Mouse (Mus musculus): ENCODE data around the gene Rnf216. TPM values are rescaled to one million over a fixed set of nuclear protein-coding genes. Genes with fewer than 3 reads are reported as not detected.
A peak's percentile ranks its signal among the peaks of the same experiment; 100 is the strongest.
"Not testable (repeated sequence)": the region's sequence is repeated elsewhere in the genome, so short reads cannot be mapped to it uniquely, and the experiment has no call there.

Gene Rnf216
- polyA plus RNA-seq (2015; fragmentation: Nextera tagmentation; extraction: Ambion mirVana): 36.2 and 37.3 TPM in 2 replicates

- Histone ChIP-seq H3K9ac (replicated peaks) (peak within 1 kb of the TSS; percentile 74), H3K36me3 (no peaks in the 10 kb centered on the region), H3K4me2 (replicated peaks) (peak within 1 kb of the TSS; percentile 79), H3K9me3 (no peaks in the 10 kb centered on the region), H3K27me3 (no peaks in the 10 kb centered on the region), H3K4me1 (peaks cover 12% of the 10 kb centered on the region), H3K4me3 (peak within 1 kb of the TSS; percentile 74), H3K27ac (replicated peaks) (peak within 1 kb of the TSS; percentile 78)
- under 1% methylated on average over 89 of the region's 110 CpGs for WGBS
- peak; percentile 97 for ATAC-seq (replicated peaks)
Observed at GRCm38 (mm10) chr5:143112281-143113246, at the start of gene Rnf216. Rnf216 (minus strand) TSS chr5:143112994.

GRCm38 (mm10) chr5:143155534-143155933, 42.7 kb upstream of the Rnf216 start:
- H3K4me2 ChIP-seq (replicated peaks): no peak overlapping the region
- H3K9ac ChIP-seq (replicated peaks): no peak overlapping the region
- peaks cover 35% of the 10 kb centered on the region for H3K27me3 ChIP-seq
- 89% methylated on average over 3 of the region's 3 CpGs for WGBS
- no peak for ATAC-seq (replicated peaks)
- no peak overlapping the region for H3K4me3 ChIP-seq
- H3K4me1 ChIP-seq: no peaks in the 10 kb centered on the region
- H3K36me3 ChIP-seq: no peaks in the 10 kb centered on the region
- no peak overlapping the region for H3K27ac ChIP-seq (replicated peaks)
- no peaks in the 10 kb centered on the region for H3K9me3 ChIP-seq

- no peaks in the 10 kb centered on the region for H3K4me1 ChIP-seq
Observed at GRCm38 (mm10) chr5:143153756-143154155, 41.0 kb upstream of the Rnf216 start.

DNA sequence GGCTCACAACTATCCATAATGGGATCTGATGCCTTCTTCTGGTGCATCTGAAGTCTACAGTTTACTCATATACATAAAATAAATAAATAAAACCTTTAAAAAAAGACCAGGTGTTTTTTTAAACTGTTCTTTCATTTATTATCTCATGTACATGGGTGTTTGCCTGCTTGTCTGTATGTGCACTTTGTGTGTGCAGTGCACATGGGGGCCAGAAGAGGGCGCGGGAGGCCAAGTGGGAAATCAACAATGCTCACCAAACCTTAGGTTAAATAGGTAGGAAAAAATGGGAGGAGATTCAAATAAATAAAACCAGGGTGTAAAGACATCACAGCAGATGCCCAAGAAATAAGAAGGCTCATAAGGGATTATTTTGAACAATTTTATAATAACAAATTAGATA, 37.2 kb upstream of the Rnf216 start:
- H3K9ac ChIP-seq (replicated peaks): no peak overlapping the region
- H3K9me3 ChIP-seq: no peaks in the 10 kb centered on the region; the same call in 1 of the 2 replicates
- H3K27me3 ChIP-seq: no peaks in the 10 kb centered on the region
- no peaks in the 10 kb centered on the region for H3K4me1 ChIP-seq
- WGBS: 89% methylated on average over 2 of the region's 2 CpGs
- H3K36me3 ChIP-seq: no peaks in the 10 kb centered on the region
- no peak overlapping the region for H3K4me3 ChIP-seq
- no peak for ATAC-seq (replicated peaks)
- no peak overlapping the region for H3K4me2 ChIP-seq (replicated peaks)
- H3K27ac ChIP-seq (replicated peaks): no peak overlapping the region

More at GRCm38 (mm10) chr5:143153756-143154155, 41.0 kb upstream of the Rnf216 start:
- Histone ChIP-seq H3K9me3 (no peaks in the 10 kb centered on the region; the same call in 1 of the 2 replicates), H3K36me3 (no peaks in the 10 kb centered on the region), H3K27me3 (peaks cover 30% of the 10 kb centered on the region), H3K9ac (replicated peaks) (no peak overlapping the region), H3K27ac (replicated peaks) (no peak overlapping the region), H3K4me2 (replicated peaks) (no peak overlapping the region), H3K4me3 (no peak overlapping the region)
- no peak for ATAC-seq (replicated peaks)
- 93% methylated on average over 10 of the region's 10 CpGs for WGBS

DNA sequence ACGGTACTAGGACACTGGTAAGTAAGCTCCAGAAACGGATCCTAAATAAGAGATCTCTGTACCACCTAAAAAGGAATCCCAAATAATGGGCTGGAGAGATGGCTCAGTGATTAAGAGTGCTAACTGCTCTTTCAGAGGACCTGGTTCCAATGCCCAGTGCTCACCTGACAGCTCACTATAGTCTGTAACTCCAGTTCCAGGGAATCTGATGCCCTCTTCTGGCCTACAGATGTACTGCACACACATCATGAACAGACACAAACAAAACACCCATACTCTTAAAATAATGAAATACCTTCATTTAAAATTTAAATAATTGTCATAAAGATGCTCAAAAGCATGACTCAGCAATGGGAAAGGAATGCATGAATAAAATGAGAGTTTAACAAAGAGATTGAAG, 36.7 kb upstream of the Rnf216 start:
- Histone ChIP-seq H3K27me3 (no peaks in the 10 kb centered on the region), H3K9ac (replicated peaks) (no peak overlapping the region), H3K4me2 (replicated peaks) (no peak overlapping the region), H3K4me1 (no peaks in the 10 kb centered on the region), H3K36me3 (no peaks in the 10 kb centered on the region), H3K9me3 (no peaks in the 10 kb centered on the region; the same call in 1 of the 2 replicates), H3K4me3 (no peak overlapping the region), H3K27ac (replicated peaks) (no peak overlapping the region)
- ATAC-seq (replicated peaks): no peak
- 95% methylated on average over 2 of the region's 2 CpGs for WGBS

DNA sequence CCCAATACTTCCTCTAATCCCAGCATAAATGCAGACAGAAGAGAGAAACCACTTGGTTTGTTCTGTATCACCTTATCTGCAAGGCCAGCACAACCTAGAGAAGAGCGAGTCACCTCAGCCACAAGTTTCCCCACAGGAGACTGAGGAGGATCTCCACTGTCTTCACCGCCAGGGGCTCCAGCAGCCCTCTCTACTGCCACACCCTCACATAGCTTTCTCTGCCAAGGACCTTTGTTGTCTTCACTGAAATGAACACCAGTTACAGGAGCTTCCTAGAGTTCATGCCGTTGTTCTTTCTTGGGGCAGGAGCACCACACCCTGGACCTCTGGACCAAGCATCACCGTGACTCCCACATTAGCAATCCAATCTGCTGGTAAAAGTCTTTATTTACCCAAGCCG, 35.9 kb upstream of the Rnf216 start:
- no peak overlapping the region for H3K4me3 ChIP-seq
- H3K4me1 ChIP-seq: no peaks in the 10 kb centered on the region
- no peak overlapping the region for H3K27ac ChIP-seq (replicated peaks)
- no peak overlapping the region for H3K4me2 ChIP-seq (replicated peaks)
- H3K9ac ChIP-seq (replicated peaks): no peak overlapping the region
- no peaks in the 10 kb centered on the region for H3K36me3 ChIP-seq
- no peaks in the 10 kb centered on the region for H3K27me3 ChIP-seq
- no peaks in the 10 kb centered on the region; the same call in 1 of the 2 replicates for H3K9me3 ChIP-seq
- WGBS: 89% methylated on average over 5 of the region's 5 CpGs
- no peak for ATAC-seq (replicated peaks)

- Histone ChIP-seq H3K9ac (replicated peaks) (no peak within 1 kb of the TSS), H3K36me3 (no peaks in the 10 kb centered on the region), H3K27me3 (no peaks in the 10 kb centered on the region), H3K4me3 (no peak within 1 kb of the TSS), H3K4me1 (no peaks in the 10 kb centered on the region), H3K27ac (replicated peaks) (no peak within 1 kb of the TSS), H3K4me2 (replicated peaks) (no peak within 1 kb of the TSS), H3K9me3 (no peaks in the 10 kb centered on the region; the same call in 1 of the 2 replicates)
- no peak for ATAC-seq (replicated peaks)
- WGBS: 73% methylated on average over 3 of the region's 3 CpGs
Observed at GRCm38 (mm10) chr5:143147481-143147880, 34.7 kb upstream of the Rnf216 start, which contains the start of gene Olfr718-ps1. Olfr718-ps1 (minus strand) TSS chr5:143147581.

GRCm38 (mm10) chr5:143137580-143137979, 24.8 kb upstream of the Rnf216 start:
- H3K27me3 ChIP-seq: no peaks in the 10 kb centered on the region
- no peak for ATAC-seq (replicated peaks)
- 88% methylated on average over 13 of the region's 13 CpGs for WGBS
- no peak overlapping the region for H3K27ac ChIP-seq (replicated peaks)
- no peak overlapping the region for H3K4me3 ChIP-seq
- H3K4me1 ChIP-seq: no peaks in the 10 kb centered on the region
- H3K4me2 ChIP-seq (replicated peaks): no peak overlapping the region
- H3K9ac ChIP-seq (replicated peaks): no peak overlapping the region
- no peaks in the 10 kb centered on the region for H3K9me3 ChIP-seq
- H3K36me3 ChIP-seq: no peaks in the 10 kb centered on the region

GRCm38 (mm10) chr5:143135042-143135441, 22.2 kb upstream of the Rnf216 start:
- H3K36me3 ChIP-seq: no peaks in the 10 kb centered on the region
- H3K9me3 ChIP-seq: no peaks in the 10 kb centered on the region
- no peak overlapping the region for H3K4me3 ChIP-seq
- H3K4me2 ChIP-seq (replicated peaks): no peak overlapping the region
- ATAC-seq (replicated peaks): no peak
- H3K27me3 ChIP-seq: no peaks in the 10 kb centered on the region
- no peak overlapping the region for H3K27ac ChIP-seq (replicated peaks)
- H3K9ac ChIP-seq (replicated peaks): no peak overlapping the region
- no peaks in the 10 kb centered on the region for H3K4me1 ChIP-seq
- 93% methylated on average over 7 of the region's 7 CpGs for WGBS

DNA sequence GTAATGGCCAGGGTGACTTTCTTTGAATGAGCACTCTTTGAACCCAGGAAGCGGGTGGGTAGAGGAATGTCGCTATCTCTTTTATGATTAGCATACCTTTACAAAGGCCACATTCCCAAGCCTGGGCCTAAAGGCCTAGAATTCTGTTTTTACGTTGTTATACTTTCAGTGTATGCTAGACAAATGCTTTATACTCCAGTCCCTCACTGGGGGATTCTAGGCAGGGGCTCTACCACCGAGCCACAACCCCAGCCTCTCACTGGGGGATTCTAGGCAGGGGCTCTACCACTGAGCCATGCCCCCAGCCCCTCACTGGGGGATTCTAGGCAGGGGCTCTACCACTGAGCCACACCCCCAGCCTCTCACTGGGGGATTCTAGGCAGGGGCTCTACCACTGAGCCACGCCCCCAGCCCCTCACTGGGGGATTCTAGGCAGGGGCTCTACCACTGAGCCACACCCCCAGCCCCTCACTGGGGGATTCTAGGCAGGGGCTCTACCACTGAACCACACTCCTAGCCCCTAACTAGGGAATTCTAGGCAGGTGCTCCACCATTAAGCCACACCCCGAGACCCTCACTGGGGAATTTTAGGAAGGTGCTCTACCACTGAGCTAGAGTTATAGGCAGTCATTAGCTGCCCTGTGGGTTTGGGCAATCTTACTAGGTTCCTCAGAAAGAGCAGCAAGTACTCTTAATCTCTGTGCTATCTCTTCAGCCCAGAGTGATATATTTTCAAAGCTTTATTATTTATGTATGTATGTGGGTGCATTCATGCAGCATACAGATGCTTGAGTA, 21.6 kb upstream of the Rnf216 start:
- H3K36me3 ChIP-seq; ATAC-seq (replicated peaks); H3K9ac ChIP-seq (replicated peaks); H3K4me2 ChIP-seq (replicated peaks); H3K4me3 ChIP-seq; H3K27ac ChIP-seq (replicated peaks); H3K4me1 ChIP-seq; H3K9me3 ChIP-seq; H3K27me3 ChIP-seq: not testable (repeated sequence)
- 80% methylated on average over 5 of the region's 6 CpGs for WGBS

DNA sequence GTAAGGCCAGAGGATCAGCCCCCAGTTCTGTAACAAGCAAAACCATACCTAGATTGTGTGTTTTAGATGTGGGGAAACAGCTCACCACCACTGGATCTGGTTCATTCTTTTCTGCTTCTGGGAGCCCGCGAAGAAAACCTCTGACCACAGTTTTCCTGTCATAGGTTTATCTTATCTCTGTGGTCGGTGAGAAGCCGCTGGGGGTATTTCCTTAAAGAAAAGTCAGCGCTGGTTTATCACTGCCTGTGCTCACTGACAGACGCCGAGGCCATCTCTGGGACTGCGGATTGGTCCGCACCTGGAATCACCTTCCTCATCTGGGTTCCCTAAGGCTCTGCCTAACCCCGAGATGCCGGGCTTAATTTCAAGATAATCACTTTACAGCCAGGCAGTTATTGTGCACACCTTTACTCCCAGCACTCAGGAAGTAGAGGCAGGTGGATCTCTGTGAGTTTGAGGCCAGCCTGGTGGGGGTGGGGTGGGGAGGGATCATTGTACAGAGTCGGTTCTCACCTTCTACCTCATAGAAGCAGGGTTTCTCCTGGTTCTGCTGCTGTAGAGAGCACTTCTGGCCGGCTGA, 20.2 kb upstream of the Rnf216 start:
- no peak for ATAC-seq (replicated peaks)
- WGBS: 90% methylated on average over 13 of the region's 13 CpGs

More for the DNA sequence above, 20.2 kb upstream of the Rnf216 start:
- H3K9ac ChIP-seq (replicated peaks): no peak overlapping the region
- no peak overlapping the region for H3K4me2 ChIP-seq (replicated peaks)
- no peaks in the 10 kb centered on the region for H3K36me3 ChIP-seq
- no peaks in the 10 kb centered on the region for H3K4me1 ChIP-seq
- H3K4me3 ChIP-seq: no peak overlapping the region
- H3K27ac ChIP-seq (replicated peaks): no peak overlapping the region
- H3K9me3 ChIP-seq: no peaks in the 10 kb centered on the region
- H3K27me3 ChIP-seq: no peaks in the 10 kb centered on the region

Data from forebrain, embryonic 15.5 days (tissue).